Mouse (Mus musculus) MEL (cell line): ENCODE measurements around the gene Vat1.

Experiments used
- BHLHE40 ChIP-seq: IDR thresholded peaks from 2 replicates; pipeline ENCODE4 v1.6.1; 2012; ENCODE audit warnings: low read depth, mild to moderate bottlenecking, inconsistent platforms, low read length, improper control_type of control experiment, borderline replicate concordance
- CHD2 ChIP-seq: IDR thresholded peaks from 2 replicates; pipeline ENCODE4 v1.6.1; 2011; ENCODE audit warnings: low read length, improper control_type of control experiment
- CTCF ChIP-seq, 3 experiments: IDR thresholded peaks in 2 of 3; conservative IDR thresholded peaks in 1 of 3; 2 replicates each; pipeline ENCODE4 v1.5.1; 2011 to 2012; ENCODE audit warnings: low read length in 3 of 3, low read depth in 2 of 3, mild to moderate bottlenecking in 2 of 3, improper control_type of control experiment in 1 of 3, inconsistent platforms in 1 of 3, mixed read lengths in 1 of 3, moderate library complexity in 1 of 3; ENCODE audit not compliant: control insufficient read depth in 1 of 3, insufficient read depth in 1 of 3, poor library complexity in 1 of 3, severe bottlenecking in 1 of 3
- E2F4 ChIP-seq: IDR thresholded peaks from 2 replicates; pipeline ENCODE4 v1.6.1; 2011; ENCODE audit warnings: low read depth, low read length, improper control_type of control experiment, borderline replicate concordance
- EP300 ChIP-seq, 2 experiments: IDR thresholded peaks; 2 replicates each; pipeline ENCODE4 v1.6.1; 2011; ENCODE audit warnings: improper control_type of control experiment in 2 of 2, low read length in 2 of 2, low read depth in 1 of 2, mild to moderate bottlenecking in 1 of 2
- KAT2A ChIP-seq: conservative IDR thresholded peaks from 2 replicates; pipeline ENCODE4 v1.6.1; 2012; ENCODE audit warnings: low read depth, low read length, improper control_type of control experiment, inconsistent platforms
- MAX ChIP-seq: IDR thresholded peaks from 2 replicates; pipeline ENCODE4 v1.6.1; 2011; ENCODE audit warnings: low read length, improper control_type of control experiment
- MXI1 ChIP-seq: IDR thresholded peaks from 2 replicates; pipeline ENCODE4 v1.6.1; 2011; ENCODE audit warnings: mild to moderate bottlenecking, low read depth, low read length, improper control_type of control experiment
- POLR2A ChIP-seq, 2 experiments: IDR thresholded peaks; 2 replicates each; pipeline ENCODE4 v1.6.1; 2011 to 2012; ENCODE audit warnings: low read length in 2 of 2, mild to moderate bottlenecking in 2 of 2, control low read depth in 1 of 2, improper control_type of control experiment in 1 of 2, low read depth in 1 of 2, moderate library complexity in 1 of 2; ENCODE audit not compliant: control insufficient read depth in 1 of 2, insufficient read depth in 1 of 2, poor library complexity in 1 of 2
- POLR2AphosphoS2 ChIP-seq: IDR thresholded peaks from 2 replicates; pipeline ENCODE4 v1.6.1; 2011; ENCODE audit warnings: low read length, improper control_type of control experiment
- USF1 ChIP-seq: IDR thresholded peaks from 2 replicates; pipeline ENCODE4 v1.6.1; 2014; ENCODE audit warnings: low read depth, mild to moderate bottlenecking, inconsistent platforms, low read length, improper control_type of control experiment, moderate library complexity
- ZC3H11A ChIP-seq: IDR thresholded peaks from 2 replicates; pipeline ENCODE4 v1.6.1; 2012; ENCODE audit warnings: low read depth, mild to moderate bottlenecking, inconsistent platforms, low read length, improper control_type of control experiment

- TF ChIP-seq MXI1 (peak; percentile 81), EP300 (IDR thresholded peaks at IDR 0.05; ENCODE audit: low read depth in 1 of 2, low read length in 2 of 2) (peak in 1 of 2 experiments; percentile 13; a peak in 1 of 4 replicates), MAX (peak; percentile 19), ZC3H11A (no peak), CTCF (IDR thresholded peaks at IDR 0.05 in 2 of 3, conservative IDR thresholded peaks at IDR 0.05 in 1 of 3; ENCODE audit: control insufficient read depth in 1 of 3, insufficient read depth in 1 of 3, low read depth in 2 of 3, low read length in 3 of 3, poor library complexity in 1 of 3, severe bottlenecking in 1 of 3) (no peak; a peak in 1 of 6 replicates), E2F4 (peak; percentile 92), USF1 (no peak), POLR2A (IDR thresholded peaks at IDR 0.05; ENCODE audit: control insufficient read depth in 1 of 2, insufficient read depth in 1 of 2, low read depth in 1 of 2, low read length in 2 of 2, poor library complexity in 1 of 2) (peak; percentile 34 to 38; a peak in 1 of 4 replicates), POLR2AphosphoS2 (no peak; the same call in 1 of the 2 replicates), CHD2 (no peak), BHLHE40 (0 out of 2 replicates have a peak, but pooled peaks have one; percentile 41), KAT2A (no peak)
Observed at GRCm38 (mm10) chr11:101465869-101466551, at the start of gene Vat1.
